Mouse (Mus musculus) urinary bladder, postnatal 10 days (tissue): ENCODE results near the gene D930007J09Rik.

Experiments
- DNase-seq: peaks from one replicate; pipeline ENCODE4 v3.0.0; 2022; ENCODE audit warnings: low spot score

The D930007J09Rik gene

DNA sequence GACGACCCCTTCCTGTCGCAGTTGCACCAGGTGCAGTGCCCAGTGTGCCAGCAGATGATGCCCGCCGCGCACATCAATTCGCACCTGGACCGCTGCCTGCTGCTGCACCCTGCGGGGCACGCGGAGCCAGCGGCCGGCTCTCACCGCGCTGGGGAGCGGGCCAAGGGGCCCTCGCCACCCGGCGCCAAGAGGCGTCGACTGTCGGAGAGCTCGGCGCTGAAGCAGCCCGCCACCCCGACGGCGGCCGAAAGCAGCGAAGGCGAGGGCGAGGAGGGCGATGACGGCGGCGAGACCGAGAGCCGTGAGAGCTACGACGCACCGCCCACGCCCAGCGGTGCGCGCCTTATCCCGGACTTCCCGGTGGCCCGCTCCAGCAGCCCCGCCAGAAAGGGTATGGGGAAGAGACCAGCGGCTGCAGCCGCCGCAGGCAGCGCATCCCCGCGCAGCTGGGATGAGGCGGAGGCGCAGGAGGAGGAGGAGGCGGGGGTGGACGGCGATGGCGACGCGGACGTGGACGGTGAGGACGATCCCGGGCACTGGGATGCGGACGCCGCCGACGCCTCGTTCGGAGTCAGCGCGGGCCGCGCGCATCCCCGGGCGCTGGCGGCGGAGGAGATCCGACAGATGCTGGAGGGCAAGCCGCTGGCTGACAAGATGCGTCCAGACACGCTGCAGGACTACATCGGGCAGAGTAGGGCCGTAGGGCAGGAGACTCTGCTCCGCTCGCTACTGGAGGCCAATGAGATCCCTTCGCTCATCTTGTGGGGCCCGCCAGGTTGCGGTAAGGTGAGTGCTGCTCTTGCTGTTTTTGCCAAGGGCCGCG lies at the start of gene D930007J09Rik:
D930007J09Rik (minus strand) TSS at position 591 of the 823 bp plus-strand sequence.
- DNase-seq: no peak

DNA sequence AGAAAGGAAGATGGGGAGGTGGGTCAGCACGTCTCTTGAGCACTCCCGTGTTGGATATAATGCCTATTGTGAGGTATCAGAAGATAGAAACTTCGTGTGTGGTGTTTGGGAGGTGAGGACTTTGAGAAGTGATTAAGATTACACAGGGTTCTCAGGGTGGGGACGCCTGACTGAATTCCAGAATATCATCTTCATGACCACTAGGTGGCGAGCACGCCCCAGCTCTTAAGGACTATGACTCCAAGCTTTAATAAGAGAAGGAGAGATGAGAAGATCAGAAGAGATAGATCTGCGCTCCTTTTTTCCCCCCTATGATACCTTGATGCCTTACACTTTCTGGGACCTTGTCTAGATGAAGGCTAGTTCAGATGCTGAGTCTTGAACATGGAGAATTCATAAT lies 49.3 kb upstream of the D930007J09Rik start:
- no peak for DNase-seq

DNA sequence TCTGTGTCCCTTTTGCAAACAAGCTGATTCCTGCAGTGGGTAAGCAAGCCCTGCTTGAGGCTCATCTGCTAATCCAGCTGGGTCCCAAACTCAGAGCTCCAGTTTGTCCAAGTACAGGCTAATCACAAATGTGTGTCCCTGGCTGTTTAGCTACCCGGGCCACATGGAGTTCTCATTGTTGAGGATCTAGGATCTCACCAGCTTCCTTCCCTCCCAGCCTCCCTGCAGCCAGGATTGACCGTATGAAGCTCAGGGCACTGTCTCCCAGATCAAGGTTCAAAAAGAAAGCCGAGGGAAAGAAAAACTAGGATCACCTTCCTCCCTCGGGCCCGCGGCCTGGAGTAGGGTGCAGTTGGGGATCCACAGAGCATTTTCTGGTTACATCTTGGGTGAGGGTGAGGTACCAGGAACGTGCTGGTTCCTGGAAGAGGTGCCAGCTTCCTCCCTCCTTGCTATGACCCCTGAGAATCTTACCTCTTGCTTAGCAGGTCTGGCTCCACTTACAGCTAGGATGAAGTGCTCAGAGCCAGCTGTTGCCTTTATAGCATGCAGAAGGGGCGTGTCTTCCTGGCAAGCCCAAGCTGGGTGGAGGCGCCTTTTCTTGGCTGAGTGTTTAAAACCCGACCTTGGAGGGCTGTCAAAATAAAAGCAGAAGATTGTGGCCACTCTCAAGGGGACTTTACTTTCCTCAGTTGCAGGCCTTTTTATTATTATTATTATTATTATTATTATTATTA lies 48.2 kb upstream of the D930007J09Rik start, which contains the start of gene Serpinb1a:
Serpinb1a (minus strand) TSS at position 518 of the 737 bp plus-strand sequence.
- no peak for DNase-seq

DNA sequence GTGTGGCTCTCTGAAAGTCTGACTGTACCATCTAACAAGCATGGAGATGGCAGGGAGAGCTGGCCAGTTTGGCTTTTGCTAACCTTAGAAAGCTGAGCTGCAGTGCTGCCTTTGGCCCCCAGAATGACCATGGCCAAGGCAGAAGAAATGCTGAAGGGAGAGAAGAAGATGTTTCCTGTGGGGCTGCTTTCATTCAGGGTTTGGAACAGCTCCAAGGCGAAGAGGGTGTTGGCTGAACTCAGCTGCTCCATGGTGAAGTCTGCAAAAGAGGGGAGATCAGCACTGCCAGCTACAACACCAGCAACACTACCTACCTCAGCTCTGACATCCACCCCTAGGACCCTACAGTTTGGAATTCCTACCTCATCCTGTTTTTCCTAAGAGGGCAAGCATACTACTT lies 47.5 kb upstream of the D930007J09Rik start:
- no peak for DNase-seq

DNA sequence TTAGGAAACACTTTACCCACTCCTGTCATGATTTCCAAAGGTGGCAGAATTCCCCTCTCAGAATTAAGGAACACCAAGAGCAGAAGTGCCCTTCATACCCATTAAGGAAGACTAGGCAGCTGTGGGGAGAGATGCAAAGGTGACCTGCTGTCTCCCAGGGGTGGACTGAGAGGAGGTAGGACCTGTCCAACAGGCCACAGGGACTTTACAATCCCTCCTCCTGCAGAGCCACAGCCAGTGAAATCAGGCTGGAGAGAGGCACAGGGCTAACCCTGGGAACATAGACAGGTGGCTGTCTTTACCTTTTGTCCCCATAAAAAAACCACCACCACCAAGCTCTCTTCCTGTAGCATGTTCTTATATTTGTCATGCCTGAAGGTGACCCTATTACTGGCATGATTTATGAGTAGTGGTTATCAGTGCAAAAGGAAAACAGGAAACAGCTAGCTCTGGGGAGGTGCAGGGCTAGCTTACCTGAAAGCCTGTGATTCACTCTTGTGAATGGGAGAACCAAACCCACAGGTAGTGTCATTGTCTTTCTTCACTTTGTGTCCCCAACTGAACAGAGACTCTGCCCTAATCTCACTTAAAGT lies 47.0 kb upstream of the D930007J09Rik start:
- no peak for DNase-seq

DNA sequence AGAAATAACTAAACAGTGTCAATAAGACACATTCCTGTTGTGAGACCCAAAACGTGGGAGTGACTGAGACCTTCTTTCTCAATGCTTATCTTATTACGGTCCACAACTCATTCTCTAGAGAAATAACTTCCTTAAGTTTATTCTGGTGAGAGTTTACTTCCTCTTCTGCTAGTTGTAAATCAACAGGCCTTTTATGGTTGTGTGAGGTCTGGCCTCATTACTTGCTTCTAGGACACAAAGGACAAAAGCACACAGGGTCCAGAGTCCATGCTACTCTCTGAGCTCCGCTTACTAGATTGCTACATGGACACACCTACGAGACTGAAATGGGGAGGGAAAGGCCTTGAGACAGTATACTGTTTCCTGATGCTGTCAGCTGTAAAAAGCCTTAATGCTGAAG lies 46.4 kb upstream of the D930007J09Rik start:
- no peak for DNase-seq

DNA sequence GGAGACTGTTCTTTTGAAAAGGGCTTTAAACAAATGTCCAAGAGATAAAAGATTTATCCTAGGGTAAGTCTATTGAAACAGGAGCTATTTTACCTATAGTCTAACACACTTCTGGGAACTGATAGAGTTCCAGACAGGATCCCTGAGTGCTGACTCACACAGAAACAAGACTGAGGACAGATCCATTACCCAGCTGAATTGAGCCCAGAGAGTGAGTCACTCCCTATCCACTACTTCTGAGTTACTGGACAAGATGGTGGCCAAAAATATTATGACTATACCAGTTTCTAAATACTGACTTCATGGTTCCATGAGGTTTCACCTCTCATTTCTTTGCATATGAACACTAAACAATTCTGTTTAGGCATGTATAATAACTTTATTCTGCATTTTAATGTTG lies 43.6 kb upstream of the D930007J09Rik start:
- no peak for DNase-seq

DNA sequence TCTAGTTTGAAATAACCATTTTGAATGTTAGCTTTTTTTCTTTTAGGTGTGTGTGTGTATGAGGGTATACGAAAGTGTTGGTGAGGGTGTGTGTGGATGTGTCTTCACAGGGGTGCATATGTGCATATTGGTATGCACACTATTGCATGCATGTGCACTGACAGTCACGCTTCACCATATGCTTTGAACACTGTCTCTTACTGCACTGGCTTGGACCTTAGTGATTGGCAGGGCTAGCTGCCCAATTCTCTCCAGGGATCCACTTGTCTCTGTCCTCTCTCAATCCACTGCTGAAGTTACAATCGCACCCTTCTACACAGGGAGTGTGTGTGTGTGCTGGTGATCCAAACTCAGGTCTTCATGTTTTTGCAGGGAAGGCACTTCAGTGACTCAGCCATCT lies 38.7 kb upstream of the D930007J09Rik start:
- no peak for DNase-seq

DNA sequence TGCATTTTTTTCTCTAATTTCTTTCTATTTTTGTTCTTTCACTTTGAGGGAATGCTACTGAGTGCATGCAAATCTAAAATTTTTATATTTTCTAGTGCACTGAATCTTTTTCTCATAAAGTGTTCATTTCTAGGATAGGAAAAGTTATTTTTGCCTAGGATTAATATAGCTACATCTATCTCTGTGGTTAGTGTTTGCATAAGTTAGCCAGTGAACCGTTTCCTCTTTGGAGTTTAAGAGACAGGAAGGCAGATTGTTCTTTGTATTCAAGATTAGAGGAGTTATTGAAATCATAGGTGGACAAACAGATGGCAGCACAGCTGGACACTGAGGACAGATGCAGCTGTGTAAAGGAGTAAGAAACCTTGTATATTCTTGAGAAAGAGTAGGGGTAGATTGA lies 36.7 kb upstream of the D930007J09Rik start:
- DNase-seq: no peak

DNA sequence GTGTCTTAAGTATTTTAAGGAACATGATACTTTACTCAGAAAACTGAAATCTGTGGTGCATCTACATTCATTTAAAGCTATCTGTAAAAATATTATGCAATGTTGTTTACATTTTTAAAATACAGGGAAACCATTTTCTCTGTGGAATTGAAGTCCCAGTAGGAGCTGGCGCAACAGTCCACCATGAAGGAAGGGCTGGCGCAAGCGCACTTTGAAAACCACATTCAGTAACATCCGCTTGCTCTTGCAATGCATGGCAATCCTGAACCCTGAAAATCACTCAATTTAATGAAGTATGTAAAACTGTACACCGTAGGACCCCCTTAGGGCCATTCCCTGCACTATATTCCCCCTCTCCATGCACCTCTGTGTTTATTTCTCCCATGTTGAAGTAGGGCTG lies 31.9 kb upstream of the D930007J09Rik start:
- DNase-seq: no peak

DNA sequence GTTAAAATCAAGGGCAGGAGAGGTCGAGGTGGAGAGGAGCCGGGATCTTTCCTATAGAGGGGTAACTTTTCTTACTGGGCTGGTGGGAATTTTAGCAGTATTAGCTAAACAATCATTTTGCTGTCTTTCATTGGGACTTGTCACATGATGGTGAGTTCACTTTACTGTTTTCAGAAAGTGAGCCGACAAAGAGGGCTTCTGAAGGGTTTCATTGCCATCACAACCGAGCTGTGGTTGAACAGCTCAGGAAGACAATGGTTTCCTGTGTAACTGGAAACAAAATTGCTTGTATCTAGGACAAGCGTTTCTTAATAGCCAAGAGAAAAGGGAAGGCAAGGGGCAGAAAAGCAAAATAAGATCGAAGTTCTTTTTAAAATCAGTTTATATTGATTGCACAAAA lies 30.6 kb upstream of the D930007J09Rik start:
- no peak for DNase-seq

DNA sequence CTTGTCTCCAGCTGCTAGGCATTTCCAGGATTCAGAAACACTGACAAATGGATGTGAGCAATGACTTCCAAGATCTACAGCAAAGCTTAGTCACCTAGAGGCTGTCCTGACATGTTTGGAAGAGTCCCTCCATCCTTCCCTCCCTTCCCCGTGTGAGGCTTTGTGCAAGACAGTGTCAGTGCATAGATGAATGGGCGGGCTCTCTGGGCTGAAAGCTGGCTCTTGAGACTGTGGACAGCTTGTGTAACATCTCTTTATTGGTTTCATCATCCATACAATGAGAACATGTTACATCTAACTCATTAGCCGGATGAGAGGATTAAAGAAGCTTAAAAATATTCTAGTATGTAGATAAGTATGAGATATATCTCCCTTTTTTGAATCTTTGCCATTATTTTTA lies 30.1 kb upstream of the D930007J09Rik start:
- DNase-seq: no peak

DNA sequence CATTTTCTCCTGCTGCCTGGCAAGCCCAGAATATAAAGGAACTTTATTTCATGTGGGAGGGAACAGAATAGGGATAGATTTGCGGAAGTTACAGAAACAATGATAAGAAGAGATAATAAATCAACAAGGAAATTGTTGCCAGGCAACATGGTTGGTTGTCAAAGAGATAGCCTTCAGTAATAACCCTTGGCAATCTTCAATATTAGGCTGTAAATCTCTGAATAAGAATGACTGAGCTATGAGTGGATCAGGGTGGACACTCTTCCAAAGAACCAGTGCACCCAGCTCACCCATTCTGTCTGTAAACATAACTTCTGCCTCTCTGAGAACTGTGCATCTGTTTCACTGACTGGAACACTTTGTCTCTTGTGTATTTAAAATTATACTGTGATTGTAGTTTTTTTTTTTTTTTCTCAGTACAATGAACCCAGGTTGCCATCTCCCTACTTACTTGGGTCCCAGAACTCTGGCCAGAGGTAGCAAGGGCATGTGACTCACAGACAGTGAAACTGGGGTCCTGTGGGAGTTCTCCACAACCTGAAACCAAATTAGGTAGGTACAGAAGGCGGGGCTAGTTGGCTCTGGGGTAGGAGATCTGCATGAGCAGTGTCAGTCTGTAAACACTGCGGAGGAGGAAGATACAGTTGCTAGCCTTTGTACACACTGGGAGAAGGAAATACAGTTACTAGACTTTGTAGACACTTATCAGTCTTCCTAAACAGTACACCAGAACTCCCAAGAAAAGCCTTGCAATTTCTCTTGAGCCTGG lies 29.0 kb upstream of the D930007J09Rik start:
- DNase-seq: no peak

DNA sequence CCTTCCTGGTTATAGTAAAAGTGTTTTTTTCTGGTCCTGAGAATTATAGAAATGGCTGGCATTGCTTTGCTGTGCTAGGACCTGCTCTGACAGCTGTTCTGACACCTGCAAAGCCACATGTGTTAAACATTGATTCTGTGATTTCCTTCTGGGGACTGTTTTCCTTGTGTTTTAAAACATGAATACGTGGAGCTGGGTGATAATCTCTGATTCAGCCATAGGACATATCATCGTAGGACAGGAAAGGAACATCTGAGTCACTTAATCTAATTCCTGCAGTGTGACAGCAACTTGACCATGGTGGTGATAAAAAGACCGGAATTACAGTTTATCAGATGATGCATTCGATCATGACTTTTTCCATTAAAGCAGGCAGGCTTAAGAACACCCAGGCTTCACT lies 26.2 kb upstream of the D930007J09Rik start:
- DNase-seq: no peak

DNA sequence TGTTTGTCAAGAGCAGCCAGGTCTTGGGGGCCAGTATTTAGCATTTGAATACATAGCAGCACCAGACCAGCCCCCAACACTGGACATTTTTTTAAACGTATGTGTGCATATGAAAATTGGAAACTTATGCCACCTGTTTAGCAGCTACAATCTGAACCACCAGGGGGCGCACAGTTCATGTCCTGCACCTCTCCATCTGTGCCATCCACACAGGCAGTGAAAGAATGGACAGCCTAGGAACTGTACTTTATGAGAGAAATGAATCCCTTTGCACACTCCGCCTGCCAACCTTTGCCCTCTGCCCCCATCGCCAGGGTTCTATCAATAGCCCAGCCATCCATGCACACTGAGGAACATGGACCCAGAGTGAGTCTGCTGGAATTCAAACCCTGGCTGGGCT lies 25.3 kb upstream of the D930007J09Rik start:
- DNase-seq: no peak

DNA sequence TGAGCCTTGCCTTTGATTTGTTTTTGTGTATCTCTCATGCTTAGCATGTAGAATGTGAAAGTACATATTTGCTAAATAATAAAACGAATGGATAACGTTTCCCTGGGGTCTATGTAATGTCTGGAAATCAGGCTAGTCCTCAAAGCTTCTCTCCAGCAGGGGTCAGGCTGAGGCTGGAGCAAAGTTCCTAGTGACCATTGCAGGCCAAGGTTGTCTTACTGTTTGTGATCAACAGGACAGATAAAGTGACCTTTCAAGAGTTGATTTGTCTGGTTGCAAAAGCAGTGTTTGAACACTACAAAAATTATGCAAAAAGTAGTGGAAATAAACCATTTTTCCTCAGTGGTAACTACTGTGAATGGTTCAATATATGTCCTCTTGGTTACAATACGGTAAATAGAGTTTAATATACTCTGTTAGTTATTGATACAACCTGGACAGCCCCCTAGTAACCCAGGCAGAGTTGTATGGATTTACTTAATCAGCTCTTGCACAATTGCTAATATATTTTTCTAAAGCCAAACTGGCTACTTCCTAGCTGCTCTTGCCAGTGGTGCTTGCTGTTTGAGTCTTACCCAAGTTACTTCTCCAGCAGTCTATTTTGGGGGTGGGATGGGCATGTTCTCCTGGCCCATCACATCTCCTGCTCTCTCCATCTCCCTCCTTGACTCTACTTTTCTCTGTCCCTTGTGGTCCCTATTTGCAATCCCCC lies 24.6 kb upstream of the D930007J09Rik start:
- DNase-seq: no peak

DNA sequence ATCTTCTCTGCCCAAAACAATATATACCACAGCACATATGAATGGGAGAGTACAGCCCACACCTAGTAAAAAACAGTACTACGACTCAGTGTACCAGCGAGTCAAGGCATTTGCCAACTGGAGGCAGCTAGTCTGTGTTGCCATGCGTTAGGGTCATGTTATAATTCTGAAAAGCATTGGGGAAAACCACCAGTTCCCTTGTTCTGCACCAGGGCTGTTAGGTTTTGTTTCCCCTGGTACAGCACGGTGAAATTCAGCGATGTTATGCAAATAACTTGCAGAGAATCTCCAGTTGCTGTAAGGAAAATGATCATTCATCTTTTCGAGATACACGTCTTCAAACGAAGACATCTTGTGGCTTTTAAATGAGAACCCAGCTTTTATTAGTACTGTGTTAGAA lies 22.9 kb upstream of the D930007J09Rik start:
- DNase-seq: no peak

DNA sequence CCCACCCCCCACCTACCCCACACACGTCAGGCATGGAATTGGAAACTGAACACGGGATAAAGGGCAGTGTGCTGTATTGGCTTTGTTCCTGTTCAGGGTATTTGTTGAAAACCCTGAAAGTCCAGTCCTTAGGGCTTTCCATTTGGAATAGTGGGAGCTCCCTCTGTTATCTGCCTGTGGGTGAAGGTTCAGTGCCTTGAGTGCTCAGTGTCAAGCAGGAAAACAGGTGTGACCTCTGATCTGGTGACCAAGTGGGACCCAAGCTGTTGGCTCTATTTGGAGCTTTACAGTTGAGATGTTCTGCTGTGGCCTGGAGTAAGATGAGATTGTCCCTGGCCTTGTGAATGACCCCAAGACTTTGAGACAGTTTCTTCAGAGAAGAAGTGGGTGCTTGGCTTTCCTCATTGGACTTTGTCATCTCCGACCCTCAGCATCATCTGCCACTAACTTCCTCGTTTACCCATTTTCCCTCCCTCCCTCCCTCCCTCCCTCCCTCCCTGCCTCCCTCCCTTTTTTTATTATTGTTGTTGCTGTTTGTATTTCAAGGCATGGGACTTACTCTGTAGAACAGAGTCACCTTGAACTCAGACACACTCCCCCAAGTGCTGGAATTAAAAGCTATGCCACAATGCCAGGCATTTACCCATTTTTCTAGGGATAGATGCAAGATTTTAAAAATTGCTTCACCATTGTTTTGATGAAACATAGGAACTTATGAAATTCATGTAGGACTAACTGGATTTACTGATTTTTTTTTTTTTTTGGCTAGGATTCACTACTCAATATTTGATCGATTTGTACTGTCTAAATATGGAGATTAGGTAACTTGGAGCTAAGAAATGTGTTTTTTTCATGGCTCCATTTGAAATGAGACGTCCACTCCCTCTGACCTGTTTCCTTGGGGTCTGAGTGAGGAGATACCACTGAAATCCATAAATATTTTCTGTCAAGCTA lies 22.0 kb upstream of the D930007J09Rik start:
- DNase-seq: no peak

DNA sequence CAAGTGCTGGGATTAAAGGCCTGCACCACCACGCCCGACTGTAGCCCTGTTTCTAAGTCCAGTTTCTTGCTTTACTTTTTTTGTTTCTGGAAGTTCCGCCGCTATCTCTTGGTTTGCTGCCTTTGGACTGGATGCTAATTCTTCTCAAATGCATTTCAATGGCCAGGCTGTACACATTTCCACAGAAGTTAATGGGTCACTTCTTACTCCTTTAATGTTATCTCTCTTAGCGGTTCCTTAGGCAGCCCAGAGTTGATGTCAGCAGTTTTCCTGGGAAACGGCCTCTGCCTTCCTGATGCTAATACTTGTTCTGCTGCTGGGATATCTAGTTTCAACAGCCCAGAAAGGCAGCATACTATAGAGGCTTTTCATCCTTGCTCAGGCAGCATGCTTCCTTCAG lies 20.5 kb upstream of the D930007J09Rik start:
- DNase-seq: no peak

DNA sequence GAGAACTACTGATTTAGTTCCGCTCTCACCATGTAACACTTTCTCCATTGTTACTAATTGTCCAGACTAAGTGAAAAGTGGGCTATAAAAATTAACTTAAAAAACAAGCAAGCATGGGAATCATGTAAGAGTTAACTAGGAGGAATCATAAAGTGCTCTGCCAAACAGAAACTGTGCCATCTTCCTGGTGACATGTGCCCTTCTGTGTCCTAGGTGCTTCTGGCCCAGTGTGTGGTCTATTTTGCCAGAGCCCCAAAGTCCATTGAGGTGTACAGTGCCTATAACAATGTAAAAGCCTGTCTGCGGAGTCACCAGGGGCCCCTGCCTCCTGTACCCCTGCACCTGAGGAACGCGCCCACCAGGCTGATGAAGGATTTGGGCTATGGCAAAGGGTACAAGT lies 19.0 kb upstream of the D930007J09Rik start:
- no peak for DNase-seq
